Mouse (Mus musculus) kidney, embryonic 14.5 days (tissue): ENCODE results near the gene Plppr1. TPM values are rescaled to one million over a fixed set of nuclear protein-coding genes. Genes with fewer than 3 reads are reported as not detected.

Experiments
- ATAC-seq: fragments of 200-750 bp; cut with Nextera tagmentation; 2 replicates; pipeline ENCODE4 v1.8.0; 2017; ENCODE audit warnings: moderate number of reproducible peaks, mild to moderate bottlenecking, moderate TSS enrichment, moderate library complexity; ENCODE audit not compliant: low FRiP score, low TSS enrichment
- H3K27ac ChIP-seq: fragments of 300-500 bp; sonication (generic); 2 replicates; pipeline ENCODE4 v1.5.1; 2014; ENCODE audit warnings: low read depth, mild to moderate bottlenecking, low read length, moderate library complexity, mixed read lengths
- H3K27me3 ChIP-seq: fragments of 300-500 bp; sonication (generic); 2 replicates; pipeline ENCODE4 v1.6.1; 2014; ENCODE audit warnings: mild to moderate bottlenecking, low read length; ENCODE audit not compliant: control insufficient read depth, insufficient read depth
- H3K36me3 ChIP-seq: fragments of 300-500 bp; sonication (generic); 2 replicates; pipeline ENCODE4 v1.6.1; 2014; ENCODE audit warnings: low read length, mixed read lengths; ENCODE audit not compliant: control insufficient read depth, insufficient read depth
- H3K4me1 ChIP-seq: fragments of 300-500 bp; sonication (generic); 2 replicates; pipeline ENCODE4 v1.6.1; 2014; ENCODE audit warnings: low read length, mixed read lengths; ENCODE audit not compliant: control insufficient read depth, insufficient read depth
- H3K4me2 ChIP-seq: fragments of 300-500 bp; sonication (generic); replicated peaks from 2 replicates; pipeline ENCODE4 v1.6.1; 2014; ENCODE audit warnings: low read depth, mild to moderate bottlenecking, low read length
- H3K4me3 ChIP-seq: fragments of 300-500 bp; sonication (generic); 2 replicates; pipeline ENCODE4 v1.5.1; 2014; ENCODE audit warnings: mild to moderate bottlenecking, low read length
- H3K9ac ChIP-seq: fragments of 300-500 bp; sonication (generic); 2 replicates; pipeline ENCODE4 v1.6.1; 2014; ENCODE audit warnings: low read depth, mild to moderate bottlenecking, low read length, moderate library complexity
- H3K9me3 ChIP-seq: fragments of 300-500 bp; sonication (generic); 2 replicates; pipeline ENCODE4 v1.6.1; 2016; ENCODE audit warnings: low read length; ENCODE audit not compliant: control insufficient read depth
- WGBS: fragments of 180-500 bp; shearing (Covaris S2); extraction: QIAGEN DNeasy Blood & Tissue Kit; methylation state at CpG from one replicate; pipeline ENCODE4 v1.1.7; 2014; 5-methylcytosine and 5-hydroxymethylcytosine counted together
- polyA plus RNA-seq: library from polyadenylated mRNA; unstranded; fragments of >200 nt; fragmentation: Nextera tagmentation; extraction: Ambion mirVana; gene quantifications from 2 replicates; pipeline ENCODE4 v1.2.1, GENCODE M21; 2014

Gene Plppr1
- polyA plus RNA-seq, 1 experiment from 2014 or later = 4.5 TPM

DNA sequence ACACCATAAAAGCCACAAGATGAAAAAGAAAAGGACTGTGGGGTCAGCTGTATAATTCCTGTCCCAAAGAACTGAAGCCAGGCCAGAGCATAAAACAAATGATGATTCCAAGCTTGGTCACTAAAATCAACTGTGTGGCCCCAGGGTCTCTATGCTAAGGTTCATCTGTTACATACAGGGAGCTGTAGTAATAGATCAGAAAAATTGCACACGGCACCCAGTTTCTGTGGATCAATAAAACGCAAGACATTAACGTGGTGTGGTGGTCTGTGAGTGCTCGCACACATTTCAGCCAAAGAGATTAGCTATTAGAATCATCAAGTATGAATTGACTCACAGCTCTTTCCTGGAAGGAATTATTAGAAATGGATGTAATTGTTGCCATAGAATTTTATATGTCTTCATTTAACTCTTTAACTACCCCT is 43.7 kb downstream of the Plppr1 start:
- WGBS = 94% methylated on average over 4 of the region's 4 CpGs
- H3K4me3 ChIP-seq = no peak overlapping the region
- H3K36me3 ChIP-seq = no peaks in the 10 kb centered on the region
- H3K4me1 ChIP-seq = no peaks in the 10 kb centered on the region
- no peaks in the 10 kb centered on the region for H3K9me3 ChIP-seq
- H3K9ac ChIP-seq = no peak overlapping the region
- H3K4me2 ChIP-seq = no peak overlapping the region
- ATAC-seq = no peak
- no peaks in the 10 kb centered on the region for H3K27me3 ChIP-seq
- no peak overlapping the region for H3K27ac ChIP-seq

DNA sequence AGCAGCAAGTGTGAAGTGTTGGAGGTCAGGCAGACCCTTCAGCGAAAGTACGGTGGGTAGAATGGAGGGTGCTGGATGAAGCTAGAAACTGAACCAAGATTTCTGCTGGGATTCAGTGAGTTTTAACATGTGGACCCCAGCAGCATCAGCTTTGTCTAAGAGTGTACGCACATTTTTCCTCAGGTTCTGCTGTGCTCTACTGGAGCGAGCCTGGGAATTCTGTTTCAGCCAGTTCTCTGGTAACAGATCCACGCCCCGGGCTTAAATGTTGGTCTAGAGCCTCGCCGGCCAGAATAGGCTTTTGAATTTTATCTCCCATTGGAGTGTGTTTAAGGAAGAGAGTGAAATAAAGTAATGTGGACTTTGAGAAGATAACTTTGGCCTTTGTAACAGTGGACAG is 45.8 kb downstream of the Plppr1 start:
- peak; percentile 52; the same call in 1 of the 2 replicates for ATAC-seq
- no peaks in the 10 kb centered on the region for H3K9me3 ChIP-seq
- H3K27ac ChIP-seq = no peak overlapping the region; the same call in 1 of the 2 replicates
- H3K36me3 ChIP-seq = no peaks in the 10 kb centered on the region
- no peak overlapping the region for H3K4me2 ChIP-seq
- no peak overlapping the region for H3K9ac ChIP-seq
- no peak overlapping the region for H3K4me3 ChIP-seq
- no peaks in the 10 kb centered on the region for H3K4me1 ChIP-seq
- no peaks in the 10 kb centered on the region for H3K27me3 ChIP-seq
- WGBS = 69% methylated on average over 8 of the region's 8 CpGs

DNA sequence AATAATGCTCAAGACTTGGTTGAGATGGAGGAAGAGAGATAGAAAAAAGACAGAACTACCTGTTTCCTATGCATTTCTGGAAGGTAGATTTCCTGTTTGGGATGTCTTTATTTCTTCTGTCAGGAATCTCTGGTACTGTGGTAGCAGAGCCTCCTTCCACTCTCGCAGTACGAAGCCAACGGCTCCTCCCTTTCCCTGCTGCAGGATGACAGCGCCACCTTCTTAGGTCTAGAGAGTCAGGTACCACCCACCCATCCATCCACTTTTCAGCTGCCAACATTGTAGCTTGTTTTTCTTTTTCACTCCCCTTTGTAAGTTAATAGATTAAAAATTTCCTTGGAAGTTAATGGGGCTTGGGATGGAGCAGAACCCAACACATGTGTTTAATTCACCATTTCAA is 48.8 kb downstream of the Plppr1 start:
- no peaks in the 10 kb centered on the region for H3K27me3 ChIP-seq
- no peak overlapping the region for H3K9ac ChIP-seq
- H3K9me3 ChIP-seq = no peaks in the 10 kb centered on the region
- no peak overlapping the region for H3K4me2 ChIP-seq
- H3K4me3 ChIP-seq = no peak overlapping the region
- no peak overlapping the region for H3K27ac ChIP-seq
- 57% methylated on average over 4 of the region's 4 CpGs for WGBS
- H3K36me3 ChIP-seq = no peaks in the 10 kb centered on the region
- no peak for ATAC-seq
- no peaks in the 10 kb centered on the region for H3K4me1 ChIP-seq

DNA sequence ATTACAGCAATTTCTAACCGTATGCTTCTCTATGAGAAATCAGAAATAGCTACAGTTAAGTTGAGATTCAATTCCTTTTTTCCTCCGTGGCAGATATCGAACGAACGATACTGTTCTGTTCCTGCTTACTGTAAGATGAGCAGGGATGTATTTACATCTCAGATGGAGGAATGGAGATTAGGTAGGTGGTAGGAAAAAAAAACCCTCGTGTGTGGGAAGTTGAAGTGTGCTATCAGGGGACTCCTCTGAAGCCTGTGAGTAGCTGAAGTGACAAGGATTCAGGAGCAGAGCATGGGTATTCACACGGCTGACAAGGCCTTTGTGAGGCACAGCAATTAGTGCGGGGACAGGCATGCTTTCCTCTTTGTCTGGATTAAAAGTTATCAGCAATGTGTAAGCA is 49.3 kb downstream of the Plppr1 start:
- WGBS = 73% methylated on average over 8 of the region's 8 CpGs
- H3K4me1 ChIP-seq = no peaks in the 10 kb centered on the region
- no peak overlapping the region for H3K9ac ChIP-seq
- no peaks in the 10 kb centered on the region for H3K36me3 ChIP-seq
- no peaks in the 10 kb centered on the region for H3K27me3 ChIP-seq
- H3K9me3 ChIP-seq = no peaks in the 10 kb centered on the region
- ATAC-seq = no peak
- H3K4me2 ChIP-seq = no peak overlapping the region
- H3K4me3 ChIP-seq = no peak overlapping the region
- H3K27ac ChIP-seq = no peak overlapping the region

DNA sequence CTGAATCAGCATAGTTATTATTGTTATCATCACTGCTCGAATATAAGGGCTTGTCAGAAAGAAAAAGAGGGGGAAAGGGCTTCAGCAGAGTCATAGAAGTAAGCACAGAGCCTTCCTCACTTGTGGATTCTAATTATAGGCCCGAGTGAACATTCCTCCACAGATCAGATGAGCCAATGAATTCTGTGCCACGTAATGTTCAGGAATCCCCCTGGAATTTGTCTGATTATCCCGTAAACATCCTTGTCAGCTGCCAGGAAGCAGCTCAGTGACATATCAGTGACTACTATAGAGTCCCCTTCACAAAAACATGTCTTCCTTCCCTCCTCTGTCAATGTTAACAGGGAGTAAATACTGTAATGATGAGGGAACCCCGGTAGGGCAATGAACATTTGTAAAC is 50.9 kb downstream of the Plppr1 start:
- 58% methylated on average over 5 of the region's 5 CpGs for WGBS
- Histone ChIP-seq H3K4me3 (no peak overlapping the region), H3K27ac (no peak overlapping the region), H3K9me3 (no peaks in the 10 kb centered on the region), H3K4me2 (no peak overlapping the region), H3K36me3 (no peaks in the 10 kb centered on the region), H3K27me3 (no peaks in the 10 kb centered on the region), H3K9ac (no peak overlapping the region), H3K4me1 (no peaks in the 10 kb centered on the region)
- no peak for ATAC-seq

DNA sequence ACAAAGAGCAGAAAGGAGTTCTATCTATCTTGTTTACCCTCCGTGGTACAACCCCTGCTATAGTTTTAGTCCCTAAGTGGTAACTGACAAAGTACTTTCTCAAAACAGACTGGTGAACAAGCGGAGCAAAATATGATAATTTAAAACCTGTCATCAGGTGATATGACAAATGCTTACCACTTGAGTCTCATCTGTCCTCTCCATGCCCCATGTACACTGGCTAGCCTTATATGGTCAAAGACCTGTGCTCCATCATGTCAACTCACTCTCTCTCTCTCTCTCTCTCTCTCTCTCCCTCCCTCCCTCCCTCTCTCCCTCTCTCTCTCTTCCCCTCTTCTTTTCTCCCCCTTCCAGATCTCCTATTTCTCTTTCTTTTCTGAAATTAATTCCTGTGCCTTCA is 59.8 kb downstream of the Plppr1 start:
- Histone ChIP-seq H3K4me2 (no peak overlapping the region), H3K27ac (no peak overlapping the region), H3K4me1 (no peaks in the 10 kb centered on the region), H3K4me3 (no peak overlapping the region), H3K27me3 (no peaks in the 10 kb centered on the region), H3K36me3 (no peaks in the 10 kb centered on the region), H3K9ac (no peak overlapping the region), H3K9me3 (no peaks in the 10 kb centered on the region)
- no peak for ATAC-seq
- 73% methylated on average over 2 of the region's 2 CpGs for WGBS

DNA sequence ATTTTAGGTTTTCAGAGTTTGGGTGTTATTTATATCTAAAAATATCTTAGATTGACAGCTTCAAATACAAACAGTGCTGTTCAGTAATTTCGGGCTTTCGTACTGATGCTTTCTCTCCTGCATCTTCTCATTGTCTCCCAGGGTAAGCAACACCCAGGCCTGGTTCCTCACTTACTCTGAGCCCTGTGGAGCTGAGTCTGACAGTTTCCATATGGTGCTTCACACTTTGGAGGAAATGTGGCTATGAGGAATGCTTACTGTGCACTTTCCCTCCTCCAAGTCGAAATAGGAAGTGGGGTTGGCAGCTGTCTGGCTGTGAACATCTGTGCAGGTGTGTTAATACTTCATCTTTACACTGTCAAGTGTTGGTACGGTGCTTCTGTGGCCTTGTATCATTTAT is 85.7 kb downstream of the Plppr1 start:
- no peaks in the 10 kb centered on the region for H3K9me3 ChIP-seq
- no peak for ATAC-seq
- WGBS = 59% methylated on average over 4 of the region's 4 CpGs

DNA sequence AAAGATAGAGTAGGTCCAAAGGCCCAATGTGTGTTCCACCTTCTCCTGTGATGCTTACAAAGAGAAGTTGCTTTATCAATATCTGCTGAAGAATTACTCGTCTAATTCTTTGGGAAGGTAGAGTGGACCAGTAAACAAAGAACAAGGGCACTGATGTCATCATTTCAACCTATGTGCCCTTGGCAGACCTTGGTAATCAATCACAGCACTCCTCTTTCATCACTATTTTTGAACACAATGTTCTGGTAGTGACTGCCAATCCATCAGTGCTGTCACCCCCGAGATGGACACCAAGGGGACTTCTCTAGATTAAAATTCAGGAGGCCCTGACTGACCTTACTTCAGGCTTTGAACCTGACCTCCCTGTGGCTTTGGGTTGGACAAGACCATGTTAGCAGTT is 89.7 kb downstream of the Plppr1 start:
- Histone ChIP-seq H3K9me3 (no peaks in the 10 kb centered on the region), H3K4me3 (no peak overlapping the region), H3K9ac (no peak overlapping the region), H3K4me1 (no peaks in the 10 kb centered on the region), H3K4me2 (no peak overlapping the region), H3K27me3 (no peaks in the 10 kb centered on the region), H3K36me3 (no peaks in the 10 kb centered on the region), H3K27ac (no peak overlapping the region)
- no peak for ATAC-seq
- 80% methylated on average over 2 of the region's 2 CpGs for WGBS

More for the DNA sequence above, 85.7 kb downstream of the Plppr1 start:
- Histone ChIP-seq H3K4me2 (no peak overlapping the region), H3K27me3 (no peaks in the 10 kb centered on the region), H3K9ac (no peak overlapping the region), H3K36me3 (no peaks in the 10 kb centered on the region), H3K4me3 (no peak overlapping the region), H3K4me1 (no peaks in the 10 kb centered on the region), H3K27ac (no peak overlapping the region)

DNA sequence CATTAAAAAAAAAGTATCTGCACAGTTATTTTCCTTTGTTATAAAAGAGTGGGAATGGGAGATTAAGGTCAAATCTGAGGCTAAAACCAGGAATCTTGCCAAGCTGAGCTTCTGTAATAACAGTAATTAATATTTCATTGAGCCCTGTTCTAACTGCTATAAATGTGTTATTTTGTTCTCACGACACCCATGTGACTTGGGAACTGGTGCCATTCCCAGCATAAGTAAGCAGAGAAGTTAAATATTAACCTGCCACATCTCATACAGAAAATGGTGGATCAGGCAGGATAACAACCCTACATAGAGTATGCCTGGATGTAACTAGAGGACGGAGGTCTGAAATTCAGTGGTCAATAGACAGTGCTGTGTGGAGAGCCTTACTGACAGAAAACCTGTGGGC is 90.2 kb downstream of the Plppr1 start:
- Histone ChIP-seq H3K36me3 (no peaks in the 10 kb centered on the region), H3K27ac (no peak overlapping the region), H3K4me2 (no peak overlapping the region), H3K4me1 (no peaks in the 10 kb centered on the region), H3K27me3 (no peaks in the 10 kb centered on the region), H3K9ac (no peak overlapping the region), H3K9me3 (no peaks in the 10 kb centered on the region), H3K4me3 (no peak overlapping the region)
- 74% methylated on average over 2 of the region's 2 CpGs for WGBS
- ATAC-seq = no peak

DNA sequence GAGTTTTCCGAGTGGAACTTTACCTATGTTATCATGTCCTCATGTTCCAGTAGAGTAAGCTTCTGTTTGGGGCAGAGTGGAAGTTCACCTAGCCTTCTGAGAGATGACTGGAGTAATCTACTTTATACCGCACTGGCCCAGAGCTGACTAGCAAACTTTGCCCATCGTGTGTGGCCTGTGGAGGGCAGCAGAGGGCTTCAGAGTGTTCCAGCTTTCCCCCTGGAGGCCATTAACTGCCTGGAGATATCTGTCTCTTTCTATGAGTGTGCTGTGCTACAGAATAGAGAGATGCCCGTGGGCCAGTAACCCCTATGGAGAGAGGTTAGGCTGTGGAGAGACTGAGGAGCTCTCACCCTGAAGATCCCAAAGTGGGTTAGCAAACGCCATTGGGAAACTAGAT is 94.8 kb downstream of the Plppr1 start:
- H3K27ac ChIP-seq = no peak overlapping the region
- no peaks in the 10 kb centered on the region for H3K27me3 ChIP-seq
- H3K36me3 ChIP-seq = no peaks in the 10 kb centered on the region
- H3K4me3 ChIP-seq = no peak overlapping the region
- ATAC-seq = peak; percentile 57; the same call in 1 of the 2 replicates
- no peak overlapping the region for H3K9ac ChIP-seq
- H3K4me2 ChIP-seq = no peak overlapping the region
- no peaks in the 10 kb centered on the region for H3K4me1 ChIP-seq
- no peaks in the 10 kb centered on the region for H3K9me3 ChIP-seq
- WGBS = 39% methylated on average over 5 of the region's 5 CpGs
